Mouse (Mus musculus) spleen, postnatal 10 days (tissue): ENCODE measurements around the gene Abat.
"Not testable (repeated sequence)": the region's sequence is repeated elsewhere in the genome, so short reads cannot be mapped to it uniquely, and the experiment has no call there.

Source experiments
- DNase-seq, 2 experiments: peaks; one replicate each; pipeline ENCODE4 v3.0.0; 2021 to 2022; ENCODE audit warnings: low spot score in 2 of 2

Abat gene

GRCm38 (mm10) chr16:8532894-8533293 lies 19.7 kb downstream of the Abat start:
- DNase-seq, result no peak

- no peak for DNase-seq
Observed at GRCm38 (mm10) chr16:8533477-8533876, 20.2 kb downstream of the Abat start.

GRCm38 (mm10) chr16:8534466-8535200 lies 21.4 kb downstream of the Abat start:
- DNase-seq, result no peak

GRCm38 (mm10) chr16:8535411-8535810 lies 22.2 kb downstream of the Abat start:
- no peak for DNase-seq

GRCm38 (mm10) chr16:8539150-8539865 lies 26.1 kb downstream of the Abat start:
- DNase-seq, result no peak

GRCm38 (mm10) chr16:8540859-8541314 lies 27.7 kb downstream of the Abat start:
- no peak for DNase-seq

GRCm38 (mm10) chr16:8547836-8548235 lies 34.6 kb downstream of the Abat start:
- DNase-seq, result no peak

- no peak for DNase-seq
Observed at GRCm38 (mm10) chr16:8549506-8549905, 36.3 kb downstream of the Abat start.

GRCm38 (mm10) chr16:8554351-8554750 lies 41.1 kb downstream of the Abat start:
- DNase-seq, result no peak

- DNase-seq, result not testable (repeated sequence)
Observed at GRCm38 (mm10) chr16:8554751-8555150, 41.5 kb downstream of the Abat start.

- DNase-seq, result not testable (repeated sequence)
Observed at GRCm38 (mm10) chr16:8555371-8555770, 42.1 kb downstream of the Abat start.

GRCm38 (mm10) chr16:8560079-8560478 lies 46.9 kb downstream of the Abat start:
- DNase-seq, result no peak

- DNase-seq, result not testable (repeated sequence)
Observed at GRCm38 (mm10) chr16:8561101-8561500, 47.9 kb downstream of the Abat start.

- not testable (repeated sequence) for DNase-seq
Observed at GRCm38 (mm10) chr16:8561856-8562255, 48.6 kb downstream of the Abat start.

GRCm38 (mm10) chr16:8562827-8563226 lies 49.6 kb downstream of the Abat start:
- not testable (repeated sequence) for DNase-seq

GRCm38 (mm10) chr16:8564836-8565235 lies 51.6 kb downstream of the Abat start:
- DNase-seq, result no peak

GRCm38 (mm10) chr16:8565539-8565938 lies 52.3 kb downstream of the Abat start:
- DNase-seq, result no peak

GRCm38 (mm10) chr16:8566115-8566711 lies 53.0 kb downstream of the Abat start:
- no peak for DNase-seq

GRCm38 (mm10) chr16:8568881-8569280 lies 55.7 kb downstream of the Abat start:
- no peak for DNase-seq

GRCm38 (mm10) chr16:8570336-8570735 lies 57.1 kb downstream of the Abat start:
- no peak for DNase-seq

GRCm38 (mm10) chr16:8570901-8571615 lies 57.8 kb downstream of the Abat start:
- DNase-seq, result no peak

- DNase-seq, result no peak
Observed at GRCm38 (mm10) chr16:8573041-8573440, 59.8 kb downstream of the Abat start.
